Comparison of ENCODE assay signal across 8 mouse cellular contexts in genomic region chr6:126166548-126167207, GRCm38 (mm10). TPM values are rescaled to one million over a fixed set of nuclear protein-coding genes. Genes with fewer than 3 reads are reported as not detected.
DNase-seq lines count a peak whose midpoint lies in the region; ATAC-seq and TF ChIP-seq lines count a peak whose summit lies in the region.
"Had no signal": no experiment of that assay in that cellular context is flagged by ENCODE, and none has a peak within 500 bp of the region (broad histone marks: within the 10 kb centered on the region; RNA-seq: fewer than 3 reads in every experiment).

Gene Ntf3 (minus strand): TSS chr6:126166910.

- peak within 1 kb of the TSS; percentile 50 for H3K9ac ChIP-seq in embryonic facial prominence, embryonic 11.5 days (replicated peaks; ENCODE audit: low read length)
- peak within 1 kb of the TSS; percentile 37 for H3K9ac ChIP-seq in midbrain, embryonic 11.5 days (ENCODE audit: low read length)

- H3K4me2 ChIP-seq in embryonic facial prominence, embryonic 11.5 days (ENCODE audit: low read depth, low read length) = peak within 1 kb of the TSS; percentile 52
- H3K4me2 ChIP-seq in midbrain, embryonic 11.5 days = peak within 1 kb of the TSS; percentile 53

- no peaks in the 10 kb centered on the region for H3K9me3 ChIP-seq in embryonic facial prominence, embryonic 11.5 days (replicated peaks; ENCODE audit: control insufficient read depth, low read length)
- H3K9me3 ChIP-seq in midbrain, embryonic 11.5 days (ENCODE audit: control insufficient read depth, low read length) = no peaks in the 10 kb centered on the region

- intact Hi-C loops in left cerebral cortex, postnatal 36 days (cut with DNase I) = loop anchor here (5.0 to 10.0 kb wide), 3 partner anchors 209 to 308 kb away; no protein-coding TSS in a partner anchor

- peak; percentile 61 for ATAC-seq in embryonic facial prominence, embryonic 11.5 days (replicated peaks; ENCODE audit: insufficient number of reproducible peaks, low FRiP score, low TSS enrichment, low read depth)
- ATAC-seq in midbrain, embryonic 11.5 days (ENCODE audit: low FRiP score) = peak; percentile 41; the same call in 1 of the 2 replicates

- peak within 1 kb of the TSS; percentile 79 for H3K27ac ChIP-seq in embryonic facial prominence, embryonic 11.5 days (replicated peaks; ENCODE audit: low read depth, low read length)
- H3K27ac ChIP-seq in midbrain, embryonic 11.5 days (ENCODE audit: low read depth, low read length) = no peak within 1 kb of the TSS

- no peaks in the 10 kb centered on the region for H3K4me1 ChIP-seq in embryonic facial prominence, embryonic 11.5 days (ENCODE audit: control insufficient read depth, insufficient read depth, low read length)
- H3K4me1 ChIP-seq in midbrain, embryonic 11.5 days (ENCODE audit: control insufficient read depth, insufficient read depth, low read length) = peaks cover 28% of the 10 kb centered on the region

- peak; percentile 37 for DNase-seq in brain, embryonic 14.5 days (ENCODE audit: low read depth)
- peak; percentile 86 for DNase-seq in embryonic facial prominence, embryonic 11.5 days (ENCODE audit: low spot score)
- peak; percentile 29 for DNase-seq in heart, postnatal 4 days
- DNase-seq in midbrain, embryonic 11.5 days (ENCODE audit: low spot score, missing footprints) = peak; percentile 91
- DNase-seq in right cerebral cortex, postnatal 36 days (ENCODE audit: low spot score in 2 of 2) = no peak
- no peak for DNase-seq in spleen, adult 12 weeks (ENCODE audit: low spot score)
- DNase-seq in left cerebral cortex, postnatal 36 days (ENCODE audit: low spot score in 2 of 2) = no peak

- no peaks in the 10 kb centered on the region for H3K36me3 ChIP-seq in embryonic facial prominence, embryonic 11.5 days (replicated peaks; ENCODE audit: control insufficient read depth, insufficient read depth, low read depth, low read length)
- no peaks in the 10 kb centered on the region for H3K36me3 ChIP-seq in midbrain, embryonic 11.5 days (ENCODE audit: control insufficient read depth, insufficient read depth, low read length)

- TF ChIP-seq POLR2A in brain, embryonic 14.5 days (IDR thresholded peaks at IDR 0.05; ENCODE audit: borderline replicate concordance, extremely low read depth, insufficient read depth, insufficient read length, poor library complexity, severe bottlenecking) = no peak

- H3K27me3 ChIP-seq in embryonic facial prominence, embryonic 11.5 days (ENCODE audit: control insufficient read depth, insufficient read depth, low read length) = no peaks in the 10 kb centered on the region
- peaks cover 47% of the 10 kb centered on the region for H3K27me3 ChIP-seq in midbrain, embryonic 11.5 days (ENCODE audit: control insufficient read depth, insufficient read depth, low read length)

- WGBS in embryonic facial prominence, embryonic 11.5 days = under 1% methylated on average over 27 of the region's 27 CpGs
- under 1% methylated on average over 27 of the region's 27 CpGs for WGBS in midbrain, embryonic 11.5 days

- H3K4me3 ChIP-seq in embryonic facial prominence, embryonic 11.5 days (ENCODE audit: low read depth, low read length) = peak within 1 kb of the TSS; percentile 61
- peak within 1 kb of the TSS; percentile 31 for H3K4me3 ChIP-seq in midbrain, embryonic 11.5 days (ENCODE audit: low read depth, low read length)
- H3K4me3 ChIP-seq: myocyte had no signal

- no peak for TF ChIP-seq CTCF in brain, embryonic 14.5 days (IDR thresholded peaks at IDR 0.05; ENCODE audit: borderline replicate concordance, extremely low read depth, insufficient read depth, insufficient read length)

RNA-seq across cellular contexts. Expression of gene Ntf3, which starts in this region (rescaled TPM):
- polyA plus RNA-seq in brain, embryonic 14.5 days (2012; rRNA removed) = 1.3 and 2.2 TPM in 2 replicates
- 26.7 and 28.0 TPM in 2 replicates for polyA plus RNA-seq in embryonic facial prominence, embryonic 11.5 days (2014; fragmentation: Nextera tagmentation; extraction: Ambion mirVana)
- total RNA-seq in heart, postnatal 4 days (2021) = 1 to 10 TPM; 3.1 to 3.2 TPM
- polyA plus RNA-seq in midbrain, embryonic 11.5 days (2014; fragmentation: Nextera tagmentation; extraction: Ambion mirVana) = 4.0 and 4.2 TPM in 2 replicates
- total RNA-seq in left cerebral cortex, postnatal 36 days (2021) = 1 to 10 TPM; 2.0 to 2.2 TPM
- polyA plus RNA-seq: myocyte had no signal

Comparison
In these comparisons a context has a peak if more than half of its experiments do, and no peak if none do; other contexts are left out.
1. DNase-seq: peak in brain, embryonic 14.5 days (single experiment), embryonic facial prominence, embryonic 11.5 days (single experiment), heart, postnatal 4 days (single experiment) and midbrain, embryonic 11.5 days (single experiment); none in right cerebral cortex, postnatal 36 days (0 of 2), spleen, adult 12 weeks (single experiment) and left cerebral cortex, postnatal 36 days (0 of 2).